ENCODE assay signal across 8 mouse cellular contexts in the genomic region with DNA sequence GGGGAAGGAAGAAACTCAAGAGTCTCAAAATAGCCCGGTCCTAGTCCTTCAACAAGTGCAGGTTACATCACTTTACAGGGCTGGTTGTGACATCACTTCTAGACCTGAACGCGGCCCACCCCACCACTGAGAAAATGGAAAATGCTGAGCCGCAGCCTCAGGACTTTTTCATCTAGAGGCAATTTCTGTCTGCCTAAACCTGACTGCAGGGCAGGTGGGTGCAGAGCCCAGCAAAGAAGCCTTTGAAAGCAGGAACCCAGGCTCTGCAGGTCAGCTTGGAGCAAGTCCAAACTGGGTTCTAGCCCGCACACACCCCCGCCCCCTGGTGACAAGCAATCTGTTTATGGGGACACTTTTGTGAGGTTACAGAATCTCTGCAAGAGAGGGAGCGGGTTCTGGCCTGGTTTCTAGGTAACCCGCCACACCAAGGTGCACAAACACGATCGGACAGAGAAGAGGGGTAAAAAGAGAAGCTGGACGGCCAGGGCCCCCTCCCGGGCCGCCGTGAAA.
DNase-seq lines count a peak whose midpoint lies in the region; ATAC-seq lines count a peak whose summit lies in the region.

No protein-coding gene starts in this region.

- H3K36me3 ChIP-seq in heart, embryonic 11.5 days (ENCODE audit: control insufficient read depth, insufficient read depth, low read length): no peaks in the 10 kb centered on the region
- H3K36me3 ChIP-seq in embryonic facial prominence, embryonic 12.5 days: no peaks in the 10 kb centered on the region
- H3K36me3 ChIP-seq in hindbrain, embryonic 11.5 days (ENCODE audit: control insufficient read depth, insufficient read depth, low read length): no peaks in the 10 kb centered on the region
- H3K36me3 ChIP-seq in limb, embryonic 11.5 days (ENCODE audit: control insufficient read depth, insufficient read depth, low read length): no peaks in the 10 kb centered on the region

- peak overlapping the region; percentile 58 for H3K4me3 ChIP-seq in heart, embryonic 11.5 days (ENCODE audit: low read depth, low read length)
- H3K4me3 ChIP-seq in embryonic facial prominence, embryonic 12.5 days: peak overlapping the region; percentile 42
- peak overlapping the region; percentile 32 for H3K4me3 ChIP-seq in hindbrain, embryonic 11.5 days (ENCODE audit: low read depth, low read length)
- peak overlapping the region; percentile 38 for H3K4me3 ChIP-seq in limb, embryonic 11.5 days (ENCODE audit: low read depth, low read length)

- peaks cover 37% of the 10 kb centered on the region for H3K4me1 ChIP-seq in heart, embryonic 11.5 days (ENCODE audit: control insufficient read depth, insufficient read depth, low read length)
- H3K4me1 ChIP-seq in embryonic facial prominence, embryonic 12.5 days: peaks cover 71% of the 10 kb centered on the region
- peaks cover 13% of the 10 kb centered on the region for H3K4me1 ChIP-seq in hindbrain, embryonic 11.5 days (replicated peaks; ENCODE audit: control insufficient read depth, insufficient read depth, low read length)
- H3K4me1 ChIP-seq in limb, embryonic 11.5 days (ENCODE audit: control insufficient read depth, insufficient read depth, low read length): peaks cover 44% of the 10 kb centered on the region

- H3K27ac ChIP-seq in heart, embryonic 11.5 days (ENCODE audit: low read depth, low read length): peak overlapping the region; percentile 98
- peak overlapping the region; percentile 98 for H3K27ac ChIP-seq in embryonic facial prominence, embryonic 12.5 days
- H3K27ac ChIP-seq in hindbrain, embryonic 11.5 days (ENCODE audit: low read depth, low read length): peak overlapping the region; percentile 97
- H3K27ac ChIP-seq in limb, embryonic 11.5 days (replicated peaks; ENCODE audit: low read depth, low read length): peak overlapping the region; percentile 99

- H3K9ac ChIP-seq in heart, embryonic 11.5 days (ENCODE audit: low read depth, low read length): peak overlapping the region; percentile 90
- H3K9ac ChIP-seq in embryonic facial prominence, embryonic 12.5 days: peak overlapping the region; percentile 74
- H3K9ac ChIP-seq in hindbrain, embryonic 11.5 days (ENCODE audit: low read depth, low read length): peak overlapping the region; percentile 70
- H3K9ac ChIP-seq in limb, embryonic 11.5 days (ENCODE audit: low read length): peak overlapping the region; percentile 92

- H3K27me3 ChIP-seq in heart, embryonic 11.5 days (ENCODE audit: control insufficient read depth, insufficient read depth, low read length): no peaks in the 10 kb centered on the region
- no peaks in the 10 kb centered on the region for H3K27me3 ChIP-seq in embryonic facial prominence, embryonic 12.5 days
- no peaks in the 10 kb centered on the region for H3K27me3 ChIP-seq in hindbrain, embryonic 11.5 days (ENCODE audit: control insufficient read depth, insufficient read depth, low read length)
- no peaks in the 10 kb centered on the region for H3K27me3 ChIP-seq in limb, embryonic 11.5 days (ENCODE audit: control insufficient read depth, insufficient read depth, low read length)

- peak; percentile 31; the same call in 1 of the 2 replicates for ATAC-seq in heart, embryonic 11.5 days (replicated peaks; ENCODE audit: insufficient number of reproducible peaks, low FRiP score, low TSS enrichment)
- 0 out of 2 replicates have a peak, but pooled peaks have one; percentile 1 for ATAC-seq in embryonic facial prominence, embryonic 12.5 days (ENCODE audit: insufficient number of reproducible peaks, insufficient read depth, low FRiP score, low TSS enrichment)
- ATAC-seq in hindbrain, embryonic 11.5 days (ENCODE audit: low FRiP score): no peak
- ATAC-seq in limb, embryonic 11.5 days (ENCODE audit: insufficient number of reproducible peaks, low FRiP score, low TSS enrichment, low read depth): peak; percentile 36
- ATAC-seq in megakaryocyte-erythroid progenitor cell, adult 5-6 weeks (replicated peaks; ENCODE audit: low FRiP score, low TSS enrichment, poor library complexity, severe bottlenecking): 0 out of 2 replicates have a peak, but pooled peaks have one; percentile 22

- DNase-seq in heart, adult 11 months: no peak
- DNase-seq in ZHBTc4 (ENCODE audit: low read depth, low spot score): peak; percentile 55
- DNase-seq in hindbrain, embryonic 11.5 days (ENCODE audit: low spot score): no peak
- DNase-seq in limb, embryonic 11.5 days (ENCODE audit: low spot score): no peak
- peak; percentile 18 for DNase-seq in thymus, postnatal 14 days

- no peaks in the 10 kb centered on the region for H3K9me3 ChIP-seq in heart, embryonic 11.5 days (replicated peaks; ENCODE audit: control insufficient read depth, low read length)
- H3K9me3 ChIP-seq in embryonic facial prominence, embryonic 12.5 days: no peaks in the 10 kb centered on the region
- H3K9me3 ChIP-seq in hindbrain, embryonic 11.5 days (ENCODE audit: control insufficient read depth, low read length): no peaks in the 10 kb centered on the region
- no peaks in the 10 kb centered on the region for H3K9me3 ChIP-seq in limb, embryonic 11.5 days (ENCODE audit: control insufficient read depth, low read length)

- peak overlapping the region; percentile 84 for H3K4me2 ChIP-seq in heart, embryonic 11.5 days
- peak overlapping the region; percentile 76 for H3K4me2 ChIP-seq in embryonic facial prominence, embryonic 12.5 days (replicated peaks)
- H3K4me2 ChIP-seq in hindbrain, embryonic 11.5 days (replicated peaks; ENCODE audit: low read depth, low read length): peak overlapping the region; percentile 63
- peak overlapping the region; percentile 66 for H3K4me2 ChIP-seq in limb, embryonic 11.5 days (ENCODE audit: low read depth, severe bottlenecking)

- 2% methylated on average over 14 of the region's 14 CpGs for WGBS in heart, embryonic 11.5 days (ENCODE audit: insufficient replicate concordance)
- 2% methylated on average over 14 of the region's 14 CpGs for WGBS in embryonic facial prominence, embryonic 12.5 days
- WGBS in hindbrain, embryonic 11.5 days: 1% methylated on average over 14 of the region's 14 CpGs
- 2% methylated on average over 14 of the region's 14 CpGs for WGBS in limb, embryonic 11.5 days

Comparison
In these comparisons a context has a peak if more than half of its experiments do, and no peak if none do; other contexts are left out.
1. DNase-seq: peak in ZHBTc4 (single experiment) and thymus, postnatal 14 days (single experiment); none in heart, adult 11 months (single experiment), hindbrain, embryonic 11.5 days (single experiment) and limb, embryonic 11.5 days (single experiment).
2. Peak in every context shown above with its lines, with median percentiles within 50 percentile points of each other: H3K27ac ChIP-seq, H3K4me2 ChIP-seq, H3K4me3 ChIP-seq and H3K9ac ChIP-seq.